Mouse (Mus musculus) neural tube, embryonic 11.5 days (tissue): Measurements from ENCODE around the gene Phc1. TPM values are rescaled to one million over a fixed set of nuclear protein-coding genes. Genes with fewer than 3 reads are reported as not detected.
"Not testable (repeated sequence)": the region's sequence is repeated elsewhere in the genome, so short reads cannot be mapped to it uniquely, and the experiment has no call there.

Experiments
- ATAC-seq: fragments of 200-750 bp; cut with Nextera tagmentation; 2 replicates; pipeline ENCODE4 v1.8.0; 2017; ENCODE audit warnings: moderate number of reproducible peaks, mild to moderate bottlenecking, moderate TSS enrichment, moderate library complexity; ENCODE audit not compliant: insufficient read depth, low FRiP score, low TSS enrichment
- DNase-seq: peaks from one replicate; pipeline ENCODE4 v3.0.0-alpha.2; 2015; ENCODE audit warnings: low spot score
- H3K27ac ChIP-seq: fragments of 300-500 bp; sonication (generic); 2 replicates; pipeline ENCODE4 v1.5.1; 2014; ENCODE audit warnings: low read depth, mild to moderate bottlenecking, low read length
- H3K27me3 ChIP-seq: fragments of 300-500 bp; sonication (generic); 2 replicates; pipeline ENCODE4 v1.6.1; 2014; ENCODE audit warnings: mild to moderate bottlenecking, low read length, mixed read lengths; ENCODE audit not compliant: control insufficient read depth, insufficient read depth
- H3K36me3 ChIP-seq: fragments of 300-500 bp; sonication (generic); 2 replicates; pipeline ENCODE4 v1.6.1; 2014; ENCODE audit warnings: mild to moderate bottlenecking, low read length, moderate library complexity, mixed read lengths; ENCODE audit not compliant: control insufficient read depth, insufficient read depth
- H3K4me1 ChIP-seq: fragments of 300-500 bp; sonication (generic); 2 replicates; pipeline ENCODE4 v1.6.1; 2014; ENCODE audit warnings: low read length, mixed read lengths; ENCODE audit not compliant: control insufficient read depth, insufficient read depth
- H3K4me2 ChIP-seq: fragments of 300-500 bp; sonication (generic); 2 replicates; pipeline ENCODE4 v1.6.1; 2014; ENCODE audit warnings: low read depth, mild to moderate bottlenecking, moderate library complexity
- H3K4me3 ChIP-seq: fragments of 300-500 bp; sonication (generic); 2 replicates; pipeline ENCODE4 v1.5.1; 2014; ENCODE audit warnings: low read depth, low read length
- H3K9ac ChIP-seq: fragments of 300-500 bp; sonication (generic); 2 replicates; pipeline ENCODE4 v1.6.1; 2014; ENCODE audit warnings: mild to moderate bottlenecking, low read length
- H3K9me3 ChIP-seq: fragments of 300-500 bp; sonication (generic); 2 replicates; pipeline ENCODE4 v1.6.1; 2016; ENCODE audit warnings: low read length; ENCODE audit not compliant: control insufficient read depth
- WGBS: fragments of 180-500 bp; shearing (Covaris S2); extraction: QIAGEN DNeasy Blood & Tissue Kit; methylation state at CpG from one replicate; pipeline ENCODE4 v1.1.7; 2014; 5-methylcytosine and 5-hydroxymethylcytosine counted together
- polyA plus RNA-seq: library from polyadenylated mRNA; unstranded; fragments of >200 nt; fragmentation: Nextera tagmentation; extraction: Ambion mirVana; gene quantifications from 2 replicates; pipeline ENCODE4 v1.2.1, GENCODE M21; 2014

Phc1 gene
- polyA plus RNA-seq, 1 experiment from 2014 or later, result 42.7 TPM

GRCm38 (mm10) chr6:122366976-122367375, 26.6 kb upstream of the Phc1 start:
- Histone ChIP-seq H3K27ac (no peak overlapping the region), H3K36me3 (no peaks in the 10 kb centered on the region), H3K9ac (no peak overlapping the region), H3K27me3 (no peaks in the 10 kb centered on the region), H3K4me3 (no peak overlapping the region), H3K4me1 (no peaks in the 10 kb centered on the region), H3K4me2 (no peak overlapping the region), H3K9me3 (no peaks in the 10 kb centered on the region)
- DNase-seq (no peak), ATAC-seq (no peak)
- 57% methylated on average over 3 of the region's 3 CpGs for WGBS

DNA sequence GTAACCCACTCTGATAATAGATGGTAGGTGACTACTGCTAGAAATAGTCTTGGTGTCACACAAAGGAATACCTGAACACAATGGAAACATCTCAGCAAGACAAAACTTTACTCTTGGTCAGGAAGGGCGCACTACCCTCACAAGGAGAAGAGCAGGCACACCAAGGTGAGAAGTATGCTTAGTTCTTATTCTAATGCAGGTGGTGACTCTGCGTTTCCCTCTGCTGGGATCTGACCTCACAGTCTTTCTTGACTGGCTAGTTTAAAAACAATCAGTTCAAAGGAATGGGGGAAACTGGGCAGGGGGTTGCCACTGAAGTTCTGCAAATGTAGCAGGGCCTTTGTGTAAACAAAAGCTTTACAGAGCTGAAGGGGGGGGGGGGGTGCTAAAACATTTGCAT, 25.9 kb upstream of the Phc1 start:
- Histone ChIP-seq H3K4me2 (no peak overlapping the region), H3K36me3 (no peaks in the 10 kb centered on the region), H3K4me1 (no peaks in the 10 kb centered on the region), H3K9me3 (no peaks in the 10 kb centered on the region), H3K9ac (no peak overlapping the region), H3K27me3 (no peaks in the 10 kb centered on the region), H3K4me3 (no peak overlapping the region), H3K27ac (no peak overlapping the region)
- no peak for ATAC-seq
- no peak for DNase-seq
- 27% methylated on average over 2 of the region's 2 CpGs for WGBS

GRCm38 (mm10) chr6:122365706-122366105, 25.3 kb upstream of the Phc1 start:
- 44% methylated on average over 3 of the region's 3 CpGs for WGBS
- Histone ChIP-seq H3K27ac (no peak overlapping the region), H3K9me3 (no peaks in the 10 kb centered on the region), H3K36me3 (no peaks in the 10 kb centered on the region), H3K9ac (no peak overlapping the region), H3K4me3 (no peak overlapping the region), H3K4me1 (no peaks in the 10 kb centered on the region), H3K4me2 (no peak overlapping the region), H3K27me3 (no peaks in the 10 kb centered on the region)
- ATAC-seq, result no peak
- DNase-seq, result no peak

GRCm38 (mm10) chr6:122357089-122357488, 16.7 kb upstream of the Phc1 start:
- ATAC-seq (no peak), DNase-seq (no peak)
- Histone ChIP-seq H3K27me3 (no peaks in the 10 kb centered on the region), H3K4me2 (no peak overlapping the region), H3K9ac (no peak overlapping the region), H3K4me3 (no peak overlapping the region), H3K36me3 (no peaks in the 10 kb centered on the region), H3K4me1 (no peaks in the 10 kb centered on the region), H3K27ac (no peak overlapping the region), H3K9me3 (no peaks in the 10 kb centered on the region)
- 89% methylated on average over 1 of the region's 1 CpGs for WGBS

DNA sequence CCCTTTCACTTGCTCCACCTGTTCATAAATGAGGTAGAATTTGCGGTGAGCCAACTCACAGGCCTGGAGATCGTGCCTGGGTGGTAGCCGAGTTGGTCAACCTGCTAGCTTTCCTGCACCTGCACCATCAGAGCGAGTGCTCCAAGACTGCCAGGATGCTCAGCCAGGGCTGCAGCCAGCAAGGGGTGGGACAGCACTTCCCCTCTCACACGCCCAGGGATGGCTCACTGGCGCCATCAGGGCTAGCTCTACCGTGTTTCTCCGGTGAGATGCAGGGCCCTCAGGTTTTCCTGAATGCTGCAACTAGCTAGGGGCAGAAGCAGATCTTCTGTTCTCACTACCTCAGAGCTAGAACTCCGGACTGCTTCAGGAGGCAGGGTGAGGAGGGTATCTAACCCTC, 15.5 kb upstream of the Phc1 start:
- Histone ChIP-seq H3K4me2 (no peak overlapping the region), H3K27me3 (no peaks in the 10 kb centered on the region), H3K9me3 (no peaks in the 10 kb centered on the region), H3K27ac (no peak overlapping the region), H3K36me3 (no peaks in the 10 kb centered on the region), H3K4me1 (no peaks in the 10 kb centered on the region), H3K4me3 (no peak overlapping the region), H3K9ac (no peak overlapping the region)
- no peak for DNase-seq
- WGBS, result 74% methylated on average over 9 of the region's 9 CpGs
- ATAC-seq, result no peak

GRCm38 (mm10) chr6:122347326-122347725, 7.0 kb upstream of the Phc1 start:
- not testable (repeated sequence) for H3K9ac ChIP-seq, H3K36me3 ChIP-seq, H3K27me3 ChIP-seq, H3K4me3 ChIP-seq, H3K27ac ChIP-seq, DNase-seq, ATAC-seq, H3K4me1 ChIP-seq, H3K4me2 ChIP-seq, H3K9me3 ChIP-seq
- WGBS, result 66% methylated on average over 1 of the region's 1 CpGs

DNA sequence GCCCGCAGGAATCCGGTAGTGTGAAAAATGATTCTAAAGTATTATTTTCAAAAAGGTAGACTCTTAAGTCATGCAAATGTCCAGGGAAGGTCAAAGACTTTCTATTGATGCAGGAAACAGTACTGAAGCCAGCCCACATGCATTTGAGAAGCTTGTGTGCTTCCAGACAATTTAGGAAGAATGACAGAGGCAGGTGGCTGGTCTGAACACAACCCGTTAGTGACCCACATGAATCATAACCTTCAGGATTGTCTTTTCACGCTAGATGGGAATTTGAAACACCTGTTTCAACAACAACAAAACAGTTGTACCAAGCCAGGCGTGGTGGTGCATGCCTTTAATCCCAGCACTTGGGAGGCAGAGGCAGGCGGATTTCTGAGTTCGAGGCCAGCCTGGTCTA, 6.0 kb upstream of the Phc1 start:
- no peak overlapping the region for H3K9ac ChIP-seq
- 88% methylated on average over 6 of the region's 7 CpGs for WGBS
- H3K27me3 ChIP-seq, result no peaks in the 10 kb centered on the region
- no peaks in the 10 kb centered on the region for H3K36me3 ChIP-seq
- H3K4me1 ChIP-seq, result no peaks in the 10 kb centered on the region
- ATAC-seq (no peak), DNase-seq (no peak)
- no peak overlapping the region for H3K27ac ChIP-seq
- no peak overlapping the region for H3K4me3 ChIP-seq
- H3K9me3 ChIP-seq, result no peaks in the 10 kb centered on the region
- H3K4me2 ChIP-seq, result no peak overlapping the region

DNA sequence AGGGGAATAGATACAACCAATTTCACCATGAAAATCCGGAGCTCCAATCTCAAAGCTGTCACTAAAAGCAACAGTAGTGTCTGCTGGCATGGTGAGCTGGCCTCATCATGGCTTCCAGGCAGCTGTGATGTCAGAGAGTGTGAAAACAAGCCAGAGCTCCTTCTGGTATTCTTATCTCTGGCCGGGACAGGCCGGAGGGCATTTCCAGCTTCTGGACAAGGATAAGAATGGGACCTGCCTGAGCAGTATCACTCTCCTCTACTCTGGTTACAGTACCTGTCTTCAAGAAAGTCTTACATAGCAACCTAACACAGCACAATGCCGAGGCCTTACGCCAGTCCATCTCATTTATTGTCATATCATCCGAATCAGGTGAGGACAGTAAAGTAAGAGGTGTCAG, 5.4 kb upstream of the Phc1 start:
- WGBS, result 87% methylated on average over 6 of the region's 6 CpGs
- H3K9ac ChIP-seq, result no peak overlapping the region

GRCm38 (mm10) chr6:122344386-122345116, 4.2 kb upstream of the Phc1 start:
- Histone ChIP-seq H3K9me3 (no peaks in the 10 kb centered on the region), H3K9ac (no peak overlapping the region), H3K4me1 (no peaks in the 10 kb centered on the region; the same call in 1 of the 2 replicates), H3K36me3 (no peaks in the 10 kb centered on the region), H3K27me3 (no peaks in the 10 kb centered on the region), H3K4me2 (no peak overlapping the region), H3K4me3 (no peak overlapping the region), H3K27ac (no peak overlapping the region)
- 70% methylated on average over 9 of the region's 9 CpGs for WGBS
- DNase-seq, result no peak
- ATAC-seq, result no peak

More for the DNA sequence above, 5.4 kb upstream of the Phc1 start:
- DNase-seq (no peak), ATAC-seq (no peak)
- Histone ChIP-seq H3K4me3 (no peak overlapping the region), H3K4me2 (no peak overlapping the region), H3K9me3 (no peaks in the 10 kb centered on the region), H3K4me1 (no peaks in the 10 kb centered on the region; the same call in 1 of the 2 replicates), H3K27ac (no peak overlapping the region), H3K27me3 (no peaks in the 10 kb centered on the region), H3K36me3 (no peaks in the 10 kb centered on the region)
